Mouse (Mus musculus): ENCODE measurements at regions not wholly inside any gene's neighbourhood (a gene's known extent, or its start where the extent isn't known, plus 50 kb on each side); places are given as distances from the start of the nearest gene placed in this dataset.

DNA sequence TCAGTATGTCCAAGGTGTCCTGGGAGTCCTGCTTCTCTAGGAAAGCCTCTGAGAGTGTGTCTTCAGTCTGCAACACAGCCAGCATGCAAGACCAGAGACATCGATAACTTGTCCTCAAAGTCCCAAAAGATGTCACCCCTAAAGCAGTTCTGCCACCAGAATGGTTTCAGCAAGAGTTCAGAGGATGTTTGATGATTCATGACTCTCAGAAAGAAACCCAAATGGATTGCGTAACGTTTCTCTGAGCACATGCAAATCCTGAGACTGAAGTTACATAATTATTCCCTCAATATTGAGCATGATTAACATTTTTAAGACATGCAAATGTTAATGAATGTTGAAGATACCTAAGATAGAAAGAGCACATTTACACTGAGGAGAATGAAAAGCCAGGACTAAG is 167.2 kb downstream of the Lrig3 start:
- Histone ChIP-seq H3K27me3 (ENCODE audit: control insufficient read depth, insufficient read depth, low read length, poor library complexity, severe bottlenecking) (no peaks in the 10 kb centered on the region), H3K36me3 (ENCODE audit: control insufficient read depth, insufficient read depth, low read length, poor library complexity, severe bottlenecking) (no peaks in the 10 kb centered on the region), H3K9ac (ENCODE audit: low read depth, poor library complexity, severe bottlenecking) (no peak overlapping the region), H3K4me3 (ENCODE audit: low read depth, low read length) (no peak overlapping the region), H3K4me1 (ENCODE audit: control insufficient read depth, insufficient read depth, low read length) (no peaks in the 10 kb centered on the region), H3K27ac (ENCODE audit: insufficient read depth, low read length) (no peak overlapping the region), H3K9me3 (replicated peaks; ENCODE audit: control insufficient read depth, insufficient read depth, low read length, poor library complexity, severe bottlenecking) (no peaks in the 10 kb centered on the region)
- TF ChIP-seq CTCF (IDR thresholded peaks at IDR 0.05; ENCODE audit: low read depth, low read length) (no peak), EP300 (IDR thresholded peaks at IDR 0.05; ENCODE audit: insufficient read depth, low read depth, low read length) (no peak), POLR2A (IDR thresholded peaks at IDR 0.05; ENCODE audit: insufficient read depth, low read length) (no peak)

DNA sequence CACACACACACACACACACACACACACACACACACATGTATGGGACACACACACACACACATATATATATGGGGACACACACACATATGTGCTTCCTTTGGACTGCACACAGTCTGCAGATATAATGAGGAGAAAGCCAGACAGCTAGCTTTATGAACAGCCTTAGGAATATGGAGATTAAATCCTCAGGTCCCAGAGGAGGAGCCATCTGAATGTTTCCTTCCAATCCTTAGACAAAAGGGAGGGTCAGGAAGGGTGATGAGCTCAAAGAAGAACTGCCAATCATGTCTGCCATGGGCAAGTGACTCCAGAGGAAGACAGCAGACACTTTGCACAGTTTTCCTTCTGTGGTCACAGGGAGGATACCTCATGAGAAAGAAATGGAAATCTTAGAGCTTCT is 168.0 kb downstream of the Lrig3 start:
- Histone ChIP-seq H3K4me1 (ENCODE audit: control insufficient read depth, insufficient read depth, low read length) (no peaks in the 10 kb centered on the region), H3K36me3 (ENCODE audit: control insufficient read depth, insufficient read depth, low read length, poor library complexity, severe bottlenecking) (no peaks in the 10 kb centered on the region)
- TF ChIP-seq POLR2A (IDR thresholded peaks at IDR 0.05; ENCODE audit: insufficient read depth, low read length) (no peak), EP300 (IDR thresholded peaks at IDR 0.05; ENCODE audit: insufficient read depth, low read depth, low read length) (no peak), CTCF (IDR thresholded peaks at IDR 0.05; ENCODE audit: low read depth, low read length) (no peak)

DNA sequence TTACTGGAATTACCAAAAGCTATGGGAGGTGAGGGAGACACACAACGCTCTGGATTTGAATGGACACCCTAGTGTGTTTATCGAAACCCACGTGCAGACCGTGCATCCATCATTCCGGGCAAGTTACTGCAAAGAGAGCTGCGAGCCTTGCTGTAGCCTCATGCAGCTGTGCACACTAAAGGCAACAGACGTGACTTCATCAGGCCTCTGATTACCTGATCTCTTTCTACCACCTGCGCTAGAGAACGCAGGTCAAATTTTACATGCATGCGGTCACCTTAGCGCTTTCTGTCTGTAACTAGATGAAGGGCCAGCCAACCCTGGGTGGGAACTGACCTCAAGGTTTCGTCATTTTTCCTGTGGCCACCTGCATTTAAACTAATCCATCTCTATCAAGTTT is 172.6 kb downstream of the Lrig3 start:
- Histone ChIP-seq H3K9me3 (replicated peaks; ENCODE audit: control insufficient read depth, insufficient read depth, low read length, poor library complexity, severe bottlenecking) (no peaks in the 10 kb centered on the region), H3K9ac (ENCODE audit: low read depth, poor library complexity, severe bottlenecking) (no peak overlapping the region), H3K4me3 (ENCODE audit: low read depth, low read length) (no peak overlapping the region), H3K36me3 (ENCODE audit: control insufficient read depth, insufficient read depth, low read length, poor library complexity, severe bottlenecking) (no peaks in the 10 kb centered on the region), H3K4me1 (ENCODE audit: control insufficient read depth, insufficient read depth, low read length) (no peaks in the 10 kb centered on the region), H3K27me3 (ENCODE audit: control insufficient read depth, insufficient read depth, low read length, poor library complexity, severe bottlenecking) (no peaks in the 10 kb centered on the region), H3K27ac (ENCODE audit: insufficient read depth, low read length) (no peak overlapping the region)
- TF ChIP-seq EP300 (IDR thresholded peaks at IDR 0.05; ENCODE audit: insufficient read depth, low read depth, low read length), result no peak
- TF ChIP-seq POLR2A (IDR thresholded peaks at IDR 0.05; ENCODE audit: insufficient read depth, low read length), result no peak
- TF ChIP-seq CTCF (IDR thresholded peaks at IDR 0.05; ENCODE audit: low read depth, low read length), result no peak

More for the DNA sequence above, 168.0 kb downstream of the Lrig3 start:
- Histone ChIP-seq H3K27ac (ENCODE audit: insufficient read depth, low read length) (no peak overlapping the region), H3K4me3 (ENCODE audit: low read depth, low read length) (no peak overlapping the region), H3K9ac (ENCODE audit: low read depth, poor library complexity, severe bottlenecking) (no peak overlapping the region), H3K27me3 (ENCODE audit: control insufficient read depth, insufficient read depth, low read length, poor library complexity, severe bottlenecking) (no peaks in the 10 kb centered on the region), H3K9me3 (replicated peaks; ENCODE audit: control insufficient read depth, insufficient read depth, low read length, poor library complexity, severe bottlenecking) (no peaks in the 10 kb centered on the region)

DNA sequence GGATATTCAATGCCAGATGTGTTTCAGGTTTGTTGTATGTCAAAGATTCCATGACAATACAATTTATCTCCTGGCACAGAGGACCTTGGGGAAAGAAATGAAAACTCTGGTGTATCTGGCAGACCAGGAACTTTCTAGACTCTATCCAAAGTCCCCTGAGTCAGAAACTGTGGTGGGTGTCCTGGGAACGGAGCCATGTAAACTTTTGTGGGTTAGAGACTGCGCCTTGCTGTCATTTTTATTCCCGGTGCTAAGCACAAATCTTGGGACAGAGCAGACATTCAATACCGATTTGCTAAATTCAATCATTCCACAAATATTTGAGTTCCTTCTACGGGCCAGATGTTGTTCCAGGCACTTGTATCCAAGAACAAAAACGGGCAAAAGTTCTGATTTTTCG is 175.6 kb downstream of the Lrig3 start:
- Histone ChIP-seq H3K27me3 (ENCODE audit: control insufficient read depth, insufficient read depth, low read length, poor library complexity, severe bottlenecking) (no peaks in the 10 kb centered on the region), H3K36me3 (ENCODE audit: control insufficient read depth, insufficient read depth, low read length, poor library complexity, severe bottlenecking) (no peaks in the 10 kb centered on the region), H3K9me3 (replicated peaks; ENCODE audit: control insufficient read depth, insufficient read depth, low read length, poor library complexity, severe bottlenecking) (no peaks in the 10 kb centered on the region), H3K27ac (ENCODE audit: insufficient read depth, low read length) (no peak overlapping the region), H3K4me1 (ENCODE audit: control insufficient read depth, insufficient read depth, low read length) (no peaks in the 10 kb centered on the region), H3K4me3 (ENCODE audit: low read depth, low read length) (no peak overlapping the region), H3K9ac (ENCODE audit: low read depth, poor library complexity, severe bottlenecking) (no peak overlapping the region)
- no peak for TF ChIP-seq POLR2A (IDR thresholded peaks at IDR 0.05; ENCODE audit: insufficient read depth, low read length)
- TF ChIP-seq EP300 (IDR thresholded peaks at IDR 0.05; ENCODE audit: insufficient read depth, low read depth, low read length), result no peak
- TF ChIP-seq CTCF (IDR thresholded peaks at IDR 0.05; ENCODE audit: low read depth, low read length), result no peak

DNA sequence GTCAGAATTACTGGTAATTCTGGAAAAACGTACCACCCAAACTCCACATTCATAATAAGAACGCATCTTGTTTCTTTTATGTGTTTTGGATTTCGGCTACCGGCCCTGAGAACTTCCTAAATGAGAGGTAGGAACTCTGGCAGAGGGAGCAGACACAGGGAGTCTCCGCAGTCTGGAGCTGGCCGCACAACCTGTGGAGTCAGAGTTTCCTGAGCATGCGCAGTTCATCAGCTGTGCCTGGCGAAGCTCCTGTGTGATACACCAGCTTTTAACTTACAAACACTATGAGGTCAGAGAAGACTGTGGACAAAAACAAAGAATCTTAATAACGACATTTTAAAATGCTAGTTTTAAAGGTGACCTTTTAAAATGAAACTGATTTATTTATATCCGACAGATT is 177.9 kb downstream of the Lrig3 start:
- Histone ChIP-seq H3K36me3 (ENCODE audit: control insufficient read depth, insufficient read depth, low read length, poor library complexity, severe bottlenecking) (no peaks in the 10 kb centered on the region), H3K4me1 (ENCODE audit: control insufficient read depth, insufficient read depth, low read length) (no peaks in the 10 kb centered on the region), H3K27ac (ENCODE audit: insufficient read depth, low read length) (no peak overlapping the region), H3K4me3 (ENCODE audit: low read depth, low read length) (no peak overlapping the region), H3K9me3 (replicated peaks; ENCODE audit: control insufficient read depth, insufficient read depth, low read length, poor library complexity, severe bottlenecking) (no peaks in the 10 kb centered on the region), H3K27me3 (ENCODE audit: control insufficient read depth, insufficient read depth, low read length, poor library complexity, severe bottlenecking) (no peaks in the 10 kb centered on the region), H3K9ac (ENCODE audit: low read depth, poor library complexity, severe bottlenecking) (no peak overlapping the region)
- TF ChIP-seq EP300 (IDR thresholded peaks at IDR 0.05; ENCODE audit: insufficient read depth, low read depth, low read length) (no peak), POLR2A (IDR thresholded peaks at IDR 0.05; ENCODE audit: insufficient read depth, low read length) (no peak), CTCF (IDR thresholded peaks at IDR 0.05; ENCODE audit: low read depth, low read length) (no peak)

GRCm38 (mm10) chr10:126144609-126145202 is 178.7 kb downstream of the Lrig3 start:
- H3K4me1 ChIP-seq (ENCODE audit: control insufficient read depth, insufficient read depth, low read length), result no peaks in the 10 kb centered on the region
- TF ChIP-seq EP300 (IDR thresholded peaks at IDR 0.05; ENCODE audit: insufficient read depth, low read depth, low read length), result no peak
- no peak for TF ChIP-seq CTCF (IDR thresholded peaks at IDR 0.05; ENCODE audit: low read depth, low read length)
- TF ChIP-seq POLR2A (IDR thresholded peaks at IDR 0.05; ENCODE audit: insufficient read depth, low read length), result no peak
- H3K4me3 ChIP-seq (ENCODE audit: low read depth, low read length), result no peak overlapping the region
- no peak overlapping the region for H3K9ac ChIP-seq (ENCODE audit: low read depth, poor library complexity, severe bottlenecking)
- H3K27ac ChIP-seq (ENCODE audit: insufficient read depth, low read length), result no peak overlapping the region
- H3K36me3 ChIP-seq (ENCODE audit: control insufficient read depth, insufficient read depth, low read length, poor library complexity, severe bottlenecking), result no peaks in the 10 kb centered on the region
- no peaks in the 10 kb centered on the region for H3K9me3 ChIP-seq (replicated peaks; ENCODE audit: control insufficient read depth, insufficient read depth, low read length, poor library complexity, severe bottlenecking)
- H3K27me3 ChIP-seq (ENCODE audit: control insufficient read depth, insufficient read depth, low read length, poor library complexity, severe bottlenecking), result no peaks in the 10 kb centered on the region

All from ES-Bruce4 (cell line).